Mouse (Mus musculus) MEL (cell line): ENCODE results near the gene Helz.

Experiments used
- CHD1 ChIP-seq: IDR thresholded peaks from 2 replicates; pipeline ENCODE4 v1.6.1; 2012; ENCODE audit warnings: low read depth, mild to moderate bottlenecking, inconsistent platforms, low read length, improper control_type of control experiment
- CHD2 ChIP-seq: IDR thresholded peaks from 2 replicates; pipeline ENCODE4 v1.6.1; 2011; ENCODE audit warnings: low read length, improper control_type of control experiment
- CTCF ChIP-seq, 3 experiments: IDR thresholded peaks in 2 of 3; conservative IDR thresholded peaks in 1 of 3; 2 replicates each; pipeline ENCODE4 v1.5.1; 2011 to 2012; ENCODE audit warnings: low read length in 3 of 3, low read depth in 2 of 3, mild to moderate bottlenecking in 2 of 3, improper control_type of control experiment in 1 of 3, inconsistent platforms in 1 of 3, mixed read lengths in 1 of 3, moderate library complexity in 1 of 3; ENCODE audit not compliant: control insufficient read depth in 1 of 3, insufficient read depth in 1 of 3, poor library complexity in 1 of 3, severe bottlenecking in 1 of 3
- EP300 ChIP-seq, 2 experiments: IDR thresholded peaks; 2 replicates each; pipeline ENCODE4 v1.6.1; 2011; ENCODE audit warnings: improper control_type of control experiment in 2 of 2, low read length in 2 of 2, low read depth in 1 of 2, mild to moderate bottlenecking in 1 of 2
- GATA1 ChIP-seq: IDR thresholded peaks from 2 replicates; pipeline ENCODE4 v1.6.1; 2011; ENCODE audit warnings: low read depth, low read length, improper control_type of control experiment
- HCFC1 ChIP-seq: IDR thresholded peaks from 2 replicates; pipeline ENCODE4 v1.6.1; 2012; ENCODE audit warnings: low read depth, mild to moderate bottlenecking, inconsistent platforms, low read length, improper control_type of control experiment, moderate library complexity
- MAZ ChIP-seq: IDR thresholded peaks from 2 replicates; pipeline ENCODE4 v1.6.1; 2012; ENCODE audit warnings: low read depth, mild to moderate bottlenecking, inconsistent platforms, low read length, improper control_type of control experiment
- POLR2A ChIP-seq, 2 experiments: IDR thresholded peaks; 2 replicates each; pipeline ENCODE4 v1.6.1; 2011 to 2012; ENCODE audit warnings: low read length in 2 of 2, mild to moderate bottlenecking in 2 of 2, control low read depth in 1 of 2, improper control_type of control experiment in 1 of 2, low read depth in 1 of 2, moderate library complexity in 1 of 2; ENCODE audit not compliant: control insufficient read depth in 1 of 2, insufficient read depth in 1 of 2, poor library complexity in 1 of 2
- POLR2AphosphoS5 ChIP-seq: IDR thresholded peaks from 2 replicates; pipeline ENCODE4 v1.6.1; 2012; ENCODE audit warnings: low read depth, borderline replicate concordance, mild to moderate bottlenecking, inconsistent platforms, low read length, moderate library complexity, mixed read lengths
- TAL1 ChIP-seq: IDR thresholded peaks from 2 replicates; pipeline ENCODE4 v1.6.1; 2012; ENCODE audit warnings: mild to moderate bottlenecking, inconsistent platforms, low read length, moderate library complexity, mixed read lengths
- TBP ChIP-seq: IDR thresholded peaks from 2 replicates; pipeline ENCODE4 v1.8.0; 2011; ENCODE audit warnings: low read depth, low read length, improper control_type of control experiment
- USF2 ChIP-seq, 2 experiments: IDR thresholded peaks; 2 replicates each; pipeline ENCODE4 v1.6.1; 2011 to 2012; ENCODE audit warnings: improper control_type of control experiment in 2 of 2, low read length in 2 of 2, borderline replicate concordance in 1 of 2, inconsistent platforms in 1 of 2, low read depth in 1 of 2, mild to moderate bottlenecking in 1 of 2; ENCODE audit not compliant: insufficient read depth in 1 of 2
- ZKSCAN1 ChIP-seq: IDR thresholded peaks from 2 replicates; pipeline ENCODE4 v1.6.1; 2012; ENCODE audit warnings: low read depth, mild to moderate bottlenecking, inconsistent platforms, low read length, improper control_type of control experiment, moderate library complexity
- ZMIZ1 ChIP-seq: IDR thresholded peaks from 2 replicates; pipeline ENCODE4 v1.6.1; 2012; ENCODE audit warnings: low read depth, mild to moderate bottlenecking, inconsistent platforms, low read length, improper control_type of control experiment, moderate library complexity

DNA sequence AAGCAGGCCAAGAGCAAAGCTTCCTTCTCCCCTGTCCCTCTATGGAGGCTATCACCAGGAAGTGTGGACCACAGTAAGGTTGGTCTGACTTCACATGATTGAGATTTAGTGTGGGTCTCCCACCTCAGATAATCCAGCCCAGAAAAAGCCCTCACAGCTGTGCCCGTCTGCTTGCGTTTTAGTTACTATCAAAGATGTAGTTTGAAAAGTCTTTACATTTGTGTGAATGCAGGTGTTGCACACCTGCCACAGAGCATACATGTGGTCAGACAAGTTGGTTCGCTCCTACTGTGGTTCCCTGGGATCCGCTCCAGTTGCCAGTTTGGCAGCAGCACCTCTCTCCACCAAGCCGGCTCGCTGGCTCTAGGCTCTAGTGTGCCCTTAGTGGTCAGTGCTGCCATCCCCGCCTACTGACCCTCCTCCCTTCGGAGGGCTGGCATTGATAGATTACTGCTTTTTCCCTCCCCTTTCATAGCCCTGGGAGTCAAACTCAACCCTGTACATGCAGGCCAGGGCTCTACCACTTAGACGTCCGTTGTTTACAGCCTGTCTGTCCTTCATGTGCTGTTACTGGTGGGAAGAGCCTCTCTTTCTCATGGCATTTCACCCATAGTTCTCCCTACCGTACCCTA is 25.4 kb downstream of the Helz start:
- TF ChIP-seq TBP (no peak), ZKSCAN1 (no peak), POLR2AphosphoS5 (no peak), EP300 (IDR thresholded peaks at IDR 0.05; ENCODE audit: low read depth in 1 of 2, low read length in 2 of 2) (no peak), CHD1 (no peak), CTCF (IDR thresholded peaks at IDR 0.05 in 2 of 3, conservative IDR thresholded peaks at IDR 0.05 in 1 of 3; ENCODE audit: control insufficient read depth in 1 of 3, insufficient read depth in 1 of 3, low read depth in 2 of 3, low read length in 3 of 3, poor library complexity in 1 of 3, severe bottlenecking in 1 of 3) (no peak), USF2 (IDR thresholded peaks at IDR 0.05; ENCODE audit: borderline replicate concordance in 1 of 2, insufficient read depth in 1 of 2, low read depth in 1 of 2, low read length in 2 of 2) (no peak), HCFC1 (no peak), TAL1 (no peak), GATA1 (no peak), POLR2A (IDR thresholded peaks at IDR 0.05; ENCODE audit: control insufficient read depth in 1 of 2, insufficient read depth in 1 of 2, low read depth in 1 of 2, low read length in 2 of 2, poor library complexity in 1 of 2) (no peak), ZMIZ1 (no peak), CHD2 (no peak), MAZ (no peak)
